Mouse (Mus musculus) hindbrain, postnatal 0 days (tissue): Measurements from ENCODE around the gene Pde4dip. TPM values are rescaled to one million over a fixed set of nuclear protein-coding genes. Genes with fewer than 3 reads are reported as not detected.

Experiments
- ATAC-seq: fragments of 200-750 bp; cut with Nextera tagmentation; 2 replicates; pipeline ENCODE4 v1.8.0; 2017; ENCODE audit warnings: mild to moderate bottlenecking, moderate TSS enrichment, moderate library complexity
- DNase-seq: peaks from one replicate; pipeline ENCODE4 v3.0.0-alpha.2; 2015; ENCODE audit warnings: low spot score
- H3K27ac ChIP-seq: fragments of 300-500 bp; sonication (generic); 2 replicates; pipeline ENCODE4 v1.5.1; 2014; ENCODE audit warnings: mild to moderate bottlenecking
- H3K27me3 ChIP-seq: fragments of 300-500 bp; sonication (generic); 2 replicates; pipeline ENCODE4 v1.6.1; 2014; ENCODE audit warnings: low read length, mixed read lengths; ENCODE audit not compliant: insufficient read depth
- H3K36me3 ChIP-seq: fragments of 300-500 bp; sonication (generic); 2 replicates; pipeline ENCODE4 v1.6.1; 2014; ENCODE audit warnings: low read length, mixed read lengths; ENCODE audit not compliant: insufficient read depth
- H3K4me1 ChIP-seq: fragments of 300-500 bp; sonication (generic); 2 replicates; pipeline ENCODE4 v1.6.1; 2014; ENCODE audit warnings: antibody characterized with exemption, low read length, mixed read lengths; ENCODE audit not compliant: insufficient read depth
- H3K4me2 ChIP-seq: fragments of 300-500 bp; sonication (generic); 2 replicates; pipeline ENCODE4 v1.6.1; 2014; ENCODE audit warnings: low read depth, mild to moderate bottlenecking, low read length, moderate library complexity, mixed read lengths
- H3K4me3 ChIP-seq: fragments of 300-500 bp; sonication (generic); 2 replicates; pipeline ENCODE4 v1.5.1; 2014; ENCODE audit warnings: low read length
- H3K9ac ChIP-seq: fragments of 300-500 bp; sonication (generic); replicated peaks from 2 replicates; pipeline ENCODE4 v1.6.1; 2014; ENCODE audit warnings: mild to moderate bottlenecking, low read length, moderate library complexity, mixed read lengths
- H3K9me3 ChIP-seq: fragments of 300-500 bp; sonication (generic); 2 replicates; pipeline ENCODE4 v1.6.1; 2016; ENCODE audit warnings: low read length, mixed read lengths
- CTCF ChIP-seq: IDR thresholded peaks from 2 replicates; pipeline ENCODE4 v1.5.1; 2016; ENCODE audit warnings: antibody characterized with exemption, control low read depth, low read depth
- WGBS: fragments of 180-500 bp; shearing (Covaris S2); extraction: QIAGEN DNeasy Blood & Tissue Kit; methylation state at CpG from one replicate; pipeline ENCODE4 v1.1.7; 2014; 5-methylcytosine and 5-hydroxymethylcytosine counted together
- polyA plus RNA-seq: library from polyadenylated mRNA; unstranded; fragments of >200 nt; fragmentation: Nextera tagmentation; extraction: Ambion mirVana; gene quantifications from 2 replicates; pipeline ENCODE4 v1.2.1, GENCODE M21; 2015
- total RNA-seq: library from RNA; depleted of rRNA; stranded (reverse); fragments of >200 nt; gene quantifications from 2 replicates; pipeline ENCODE4 v1.2.3, GENCODE M21; 2014

The Pde4dip gene
- total and polyA plus RNA-seq, 2 experiments from 2014 or later, result 48.1 to 79.6 TPM

DNA sequence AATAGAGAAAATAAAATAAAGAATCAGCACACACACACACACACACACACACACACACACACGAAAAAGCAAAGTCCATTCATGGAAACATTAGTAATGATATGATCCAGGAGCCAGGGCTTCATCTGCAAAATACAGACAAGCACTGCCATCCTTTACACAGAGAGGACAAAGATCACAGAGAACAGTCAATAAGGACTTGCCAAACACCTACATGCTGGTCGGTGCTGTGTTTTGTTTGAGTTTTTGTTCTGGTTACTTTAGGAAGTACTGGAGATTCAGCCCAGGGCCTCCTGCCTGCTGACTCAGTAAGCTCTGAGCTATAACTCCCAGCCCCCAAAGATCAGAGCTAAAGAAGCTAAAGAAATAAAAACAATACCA, 43.7 kb downstream of the Pde4dip start:
- no peaks in the 10 kb centered on the region for H3K4me1 ChIP-seq
- no peak for TF ChIP-seq CTCF
- no peak overlapping the region for H3K27ac ChIP-seq
- H3K27me3 ChIP-seq, result no peaks in the 10 kb centered on the region
- no peak overlapping the region for H3K4me2 ChIP-seq
- WGBS, result 74% methylated on average over 2 of the region's 2 CpGs
- H3K36me3 ChIP-seq, result no peaks in the 10 kb centered on the region
- no peaks in the 10 kb centered on the region for H3K9me3 ChIP-seq
- H3K9ac ChIP-seq, result no peak overlapping the region
- no peak for ATAC-seq
- H3K4me3 ChIP-seq, result no peak overlapping the region
- DNase-seq, result no peak

DNA sequence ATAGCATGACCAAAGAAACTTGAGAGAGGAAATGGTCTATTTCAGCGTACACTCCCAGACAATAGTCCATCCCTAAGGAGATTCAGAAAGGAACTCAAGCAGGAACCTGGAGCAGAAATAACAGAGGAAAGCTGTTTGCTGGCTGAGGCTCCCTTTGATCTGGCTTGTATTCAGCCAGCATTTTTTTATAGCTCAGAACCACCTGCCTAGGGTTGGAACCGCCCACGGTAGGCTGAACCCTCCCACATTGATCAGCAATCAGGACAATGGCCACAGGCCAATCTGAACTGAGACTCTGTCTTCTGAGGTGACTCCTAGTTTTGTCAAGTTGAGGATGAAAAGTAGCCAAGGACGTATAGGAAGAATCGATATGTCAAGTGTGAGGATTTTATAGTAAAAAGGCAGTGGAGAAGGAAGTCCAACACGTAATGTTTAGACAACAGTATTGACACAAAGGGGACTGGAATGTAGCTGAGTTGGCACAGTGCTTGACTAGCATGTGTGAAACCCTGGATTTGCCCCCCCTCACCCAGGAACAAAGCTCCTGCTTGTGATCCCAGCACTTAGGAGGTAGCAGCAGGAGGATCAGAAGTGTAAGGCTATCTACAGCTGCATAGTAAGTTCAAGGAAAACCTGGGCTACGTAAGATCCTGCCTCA, 44.2 kb downstream of the Pde4dip start:
- DNase-seq, result no peak
- ATAC-seq, result no peak
- no peak overlapping the region for H3K4me3 ChIP-seq
- H3K27ac ChIP-seq, result no peak overlapping the region
- no peaks in the 10 kb centered on the region for H3K36me3 ChIP-seq
- no peak overlapping the region for H3K9ac ChIP-seq
- H3K4me2 ChIP-seq, result no peak overlapping the region
- no peaks in the 10 kb centered on the region for H3K4me1 ChIP-seq
- 81% methylated on average over 7 of the region's 7 CpGs for WGBS
- no peaks in the 10 kb centered on the region for H3K27me3 ChIP-seq
- no peak for TF ChIP-seq CTCF
- no peaks in the 10 kb centered on the region for H3K9me3 ChIP-seq

DNA sequence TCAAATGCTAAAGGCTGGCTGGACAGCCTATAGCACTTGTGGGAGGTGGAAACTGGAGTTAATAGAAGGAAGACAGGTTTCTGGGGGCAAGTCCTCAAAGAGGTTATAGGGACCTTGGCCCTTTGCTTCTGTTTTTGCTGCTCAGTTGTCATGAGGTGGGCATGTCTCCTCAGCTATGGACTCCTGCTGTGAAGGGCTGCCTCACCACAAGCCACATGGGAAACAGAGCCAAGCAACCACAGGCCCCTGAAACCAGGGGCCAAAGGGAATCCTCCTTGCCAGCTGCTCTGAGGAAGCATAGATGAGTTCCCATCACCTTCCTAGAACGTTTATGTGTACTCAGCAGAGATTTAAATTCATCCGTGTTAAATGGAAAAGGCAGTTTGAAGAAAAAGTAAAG, 45.9 kb downstream of the Pde4dip start:
- no peaks in the 10 kb centered on the region for H3K36me3 ChIP-seq
- H3K9me3 ChIP-seq, result no peaks in the 10 kb centered on the region
- H3K4me2 ChIP-seq, result no peak overlapping the region
- H3K4me1 ChIP-seq, result no peaks in the 10 kb centered on the region
- no peak overlapping the region for H3K27ac ChIP-seq
- no peaks in the 10 kb centered on the region for H3K27me3 ChIP-seq
- H3K4me3 ChIP-seq, result no peak overlapping the region
- no peak overlapping the region for H3K9ac ChIP-seq
- TF ChIP-seq CTCF, result no peak
- DNase-seq (no peak), ATAC-seq (no peak)
- 67% methylated on average over 2 of the region's 2 CpGs for WGBS

DNA sequence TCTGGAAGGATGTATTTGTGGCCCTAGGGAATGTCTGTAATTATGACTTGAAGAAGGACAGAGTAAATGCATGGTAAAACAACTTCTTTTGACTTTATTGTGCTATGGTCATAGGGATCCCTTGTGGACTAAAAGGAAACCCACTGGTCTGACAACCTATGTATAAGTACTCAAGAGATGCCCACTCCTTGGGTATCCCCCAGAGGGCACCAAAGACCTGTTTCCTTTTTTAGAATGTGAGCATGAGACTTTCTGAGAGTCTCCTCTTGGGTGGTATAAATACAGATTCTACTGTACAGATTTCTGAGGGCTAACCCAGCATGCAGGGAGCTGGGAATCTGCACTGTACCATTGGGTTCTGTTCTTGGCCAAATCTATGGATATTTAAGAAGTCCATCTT, 48.1 kb downstream of the Pde4dip start:
- no peak overlapping the region for H3K4me2 ChIP-seq
- H3K4me1 ChIP-seq, result no peaks in the 10 kb centered on the region
- no peaks in the 10 kb centered on the region for H3K27me3 ChIP-seq
- H3K9me3 ChIP-seq, result no peaks in the 10 kb centered on the region
- ATAC-seq (no peak), DNase-seq (no peak)
- H3K9ac ChIP-seq, result no peak overlapping the region
- no peaks in the 10 kb centered on the region for H3K36me3 ChIP-seq
- H3K4me3 ChIP-seq, result no peak overlapping the region
- no peak overlapping the region for H3K27ac ChIP-seq
- TF ChIP-seq CTCF, result no peak

DNA sequence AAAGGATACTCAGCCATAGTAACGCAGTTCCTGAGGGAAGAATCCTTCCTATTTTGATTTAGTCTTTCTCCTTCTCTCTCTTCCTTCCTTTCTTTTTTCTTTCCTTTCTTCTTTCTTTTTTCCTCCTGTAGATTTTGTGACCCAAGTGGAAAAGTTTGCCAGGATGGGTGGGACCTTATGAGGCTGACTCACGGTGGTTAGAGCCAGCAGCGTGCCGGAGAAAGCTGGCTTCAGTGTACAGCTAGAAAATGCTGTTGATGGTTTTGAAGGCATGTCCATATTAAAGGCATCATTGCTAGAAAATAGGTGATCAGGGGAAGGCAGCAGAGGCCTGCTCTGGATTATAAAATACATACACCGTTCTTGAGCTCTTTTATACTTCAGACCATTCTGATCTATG, 52.6 kb downstream of the Pde4dip start:
- H3K36me3 ChIP-seq, result no peaks in the 10 kb centered on the region
- no peak overlapping the region for H3K9ac ChIP-seq
- no peak overlapping the region for H3K4me3 ChIP-seq
- H3K27me3 ChIP-seq, result no peaks in the 10 kb centered on the region
- H3K9me3 ChIP-seq, result no peaks in the 10 kb centered on the region
- TF ChIP-seq CTCF, result no peak
- DNase-seq (no peak), ATAC-seq (no peak)
- no peak overlapping the region for H3K27ac ChIP-seq
- 89% methylated on average over 5 of the region's 5 CpGs for WGBS
- H3K4me2 ChIP-seq, result no peak overlapping the region
- H3K4me1 ChIP-seq, result no peaks in the 10 kb centered on the region

DNA sequence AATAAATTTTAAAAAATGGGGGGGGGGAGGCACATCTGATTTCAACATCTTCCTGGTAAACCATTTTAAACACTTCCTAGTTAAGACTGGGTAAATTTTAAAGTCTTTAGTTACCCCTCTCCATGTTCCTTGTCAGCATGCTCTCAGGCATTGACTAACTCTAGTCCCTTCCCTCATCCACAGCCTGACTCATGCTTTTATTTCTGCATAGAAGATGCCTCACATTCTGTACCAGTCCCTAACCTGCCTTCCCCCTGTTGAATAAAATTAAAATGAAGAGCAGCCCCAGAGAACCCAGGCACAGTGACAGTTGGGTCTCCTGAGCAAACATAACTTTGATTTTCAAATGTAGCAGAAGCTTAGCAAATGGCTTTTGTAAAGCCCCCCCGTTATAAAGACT, 53.9 kb downstream of the Pde4dip start:
- no peaks in the 10 kb centered on the region for H3K4me1 ChIP-seq
- DNase-seq (no peak), ATAC-seq (no peak)
- H3K9ac ChIP-seq, result no peak overlapping the region
- H3K36me3 ChIP-seq, result no peaks in the 10 kb centered on the region
- no peak overlapping the region for H3K27ac ChIP-seq
- 47% methylated on average over 1 of the region's 1 CpGs for WGBS
- TF ChIP-seq CTCF, result no peak
- no peaks in the 10 kb centered on the region for H3K9me3 ChIP-seq
- H3K4me3 ChIP-seq, result no peak overlapping the region
- H3K27me3 ChIP-seq, result no peaks in the 10 kb centered on the region
- H3K4me2 ChIP-seq, result no peak overlapping the region

DNA sequence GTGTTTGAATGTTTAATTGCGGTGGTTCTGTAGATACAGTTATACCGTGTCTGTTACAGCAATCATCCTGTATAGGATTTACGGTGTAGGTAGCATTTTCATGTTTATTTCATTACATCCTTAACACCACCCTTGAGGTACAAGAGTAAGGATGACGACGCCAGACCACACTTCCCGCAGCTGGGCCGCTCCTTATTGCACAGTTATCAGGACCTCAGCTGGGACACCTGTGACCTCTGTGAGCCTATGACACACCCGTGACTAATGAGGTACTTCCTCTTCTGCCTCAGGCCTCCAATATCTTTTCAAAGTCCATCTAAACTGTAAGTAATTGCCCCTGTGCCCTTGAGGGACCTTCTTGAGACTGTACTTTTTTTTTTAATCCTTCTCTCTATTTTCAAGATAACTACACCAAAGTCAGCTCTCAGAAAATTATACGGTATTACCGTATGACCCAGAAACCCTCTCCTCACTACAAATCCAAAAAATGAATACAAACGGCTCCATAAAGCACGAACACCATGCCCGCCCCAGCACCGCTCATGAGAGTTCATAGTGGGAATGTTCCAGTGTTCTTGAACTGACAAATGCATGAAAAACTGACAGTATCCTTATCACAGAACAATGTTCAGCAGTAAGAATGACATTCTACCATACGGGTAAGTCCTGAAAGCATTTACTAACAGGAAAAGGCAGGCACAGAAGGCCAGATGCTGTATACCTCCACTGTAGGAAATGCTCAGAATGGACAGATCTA, 56.8 kb downstream of the Pde4dip start:
- Histone ChIP-seq H3K4me1 (no peaks in the 10 kb centered on the region), H3K9ac (no peak overlapping the region), H3K9me3 (no peaks in the 10 kb centered on the region), H3K4me3 (no peak overlapping the region), H3K27ac (no peak overlapping the region), H3K4me2 (no peak overlapping the region), H3K27me3 (no peaks in the 10 kb centered on the region), H3K36me3 (no peaks in the 10 kb centered on the region)
- ATAC-seq (no peak), DNase-seq (no peak)
- WGBS, result 84% methylated on average over 15 of the region's 15 CpGs
- TF ChIP-seq CTCF, result no peak
